Mouse (Mus musculus): ENCODE results near the gene Fgf18. TPM values are rescaled to one million over a fixed set of nuclear protein-coding genes. Genes with fewer than 3 reads are reported as not detected.
A peak's percentile ranks its signal among the peaks of the same experiment; 100 is the strongest.

The Fgf18 gene
- polyA plus RNA-seq, 1 experiment from 2014 or later, result 0.23 TPM

- ATAC-seq (ENCODE audit: insufficient read depth), result no peak
- H3K27me3 ChIP-seq, result peaks cover 51% of the 10 kb centered on the region
- H3K9ac ChIP-seq, result no peak overlapping the region
- no peaks in the 10 kb centered on the region for H3K9me3 ChIP-seq (replicated peaks)
- H3K36me3 ChIP-seq (replicated peaks), result peaks cover 43% of the 10 kb centered on the region
- no peak overlapping the region for H3K4me3 ChIP-seq (replicated peaks)
- peaks cover 19% of the 10 kb centered on the region for H3K4me1 ChIP-seq (replicated peaks)
- H3K27ac ChIP-seq (replicated peaks), result no peak overlapping the region
- no peak overlapping the region for H3K4me2 ChIP-seq
Measured at GRCm38 (mm10) chr11:33149453-33149852, 2.3 kb upstream of the Fgf18 start.

GRCm38 (mm10) chr11:33149088-33149436 lies 1.9 kb upstream of the Fgf18 start:
- Histone ChIP-seq H3K9ac (no peak overlapping the region), H3K4me2 (no peak overlapping the region), H3K36me3 (replicated peaks) (peaks cover 39% of the 10 kb centered on the region), H3K27ac (replicated peaks) (no peak overlapping the region), H3K27me3 (peaks cover 55% of the 10 kb centered on the region), H3K4me1 (replicated peaks) (peaks cover 19% of the 10 kb centered on the region), H3K9me3 (replicated peaks) (no peaks in the 10 kb centered on the region), H3K4me3 (replicated peaks) (no peak overlapping the region)
- WGBS (ENCODE audit: insufficient replicate concordance), result 17% methylated on average over 3 of the region's 3 CpGs
- no peak for ATAC-seq (ENCODE audit: insufficient read depth)

GRCm38 (mm10) chr11:33148338-33149087 lies 1.3 kb upstream of the Fgf18 start:
- WGBS (ENCODE audit: insufficient replicate concordance), result 4% methylated on average over 23 of the region's 23 CpGs
- peaks cover 19% of the 10 kb centered on the region for H3K4me1 ChIP-seq (replicated peaks)
- H3K27me3 ChIP-seq, result peaks cover 60% of the 10 kb centered on the region
- peak overlapping the region; percentile 67 for H3K4me2 ChIP-seq
- no peak overlapping the region for H3K27ac ChIP-seq (replicated peaks)
- peak; percentile 64 for ATAC-seq (ENCODE audit: insufficient read depth)
- peaks cover 34% of the 10 kb centered on the region for H3K36me3 ChIP-seq (replicated peaks)
- H3K9ac ChIP-seq, result no peak overlapping the region
- peak overlapping the region; percentile 47 for H3K4me3 ChIP-seq (replicated peaks)
- H3K9me3 ChIP-seq (replicated peaks), result no peaks in the 10 kb centered on the region

GRCm38 (mm10) chr11:33147572-33148337 lies 555 bp upstream of the Fgf18 start:
- Histone ChIP-seq H3K9me3 (replicated peaks) (no peaks in the 10 kb centered on the region), H3K4me2 (peak overlapping the region; percentile 67), H3K4me1 (replicated peaks) (peaks cover 19% of the 10 kb centered on the region), H3K4me3 (replicated peaks) (peak overlapping the region; percentile 47), H3K9ac (no peak overlapping the region), H3K27me3 (peaks cover 68% of the 10 kb centered on the region), H3K36me3 (replicated peaks) (peaks cover 28% of the 10 kb centered on the region), H3K27ac (replicated peaks) (no peak overlapping the region)
- WGBS (ENCODE audit: insufficient replicate concordance), result under 1% methylated on average over 85 of the region's 85 CpGs
- peak; percentile 47 for ATAC-seq (ENCODE audit: insufficient read depth)

GRCm38 (mm10) chr11:33146651-33147131 lies 509 bp downstream of the Fgf18 start:
- peak overlapping the region; percentile 67 for H3K4me2 ChIP-seq
- H3K9me3 ChIP-seq (replicated peaks), result no peaks in the 10 kb centered on the region
- peak overlapping the region; percentile 47 for H3K4me3 ChIP-seq (replicated peaks)
- peaks cover 23% of the 10 kb centered on the region for H3K36me3 ChIP-seq (replicated peaks)
- no peak overlapping the region for H3K9ac ChIP-seq
- peaks cover 19% of the 10 kb centered on the region for H3K4me1 ChIP-seq (replicated peaks)
- peaks cover 72% of the 10 kb centered on the region for H3K27me3 ChIP-seq
- WGBS (ENCODE audit: insufficient replicate concordance), result 4% methylated on average over 30 of the region's 30 CpGs
- no peak for ATAC-seq (ENCODE audit: insufficient read depth)
- no peak overlapping the region for H3K27ac ChIP-seq (replicated peaks)

- ATAC-seq (ENCODE audit: insufficient read depth), result no peak
- Histone ChIP-seq H3K27me3 (peaks cover 72% of the 10 kb centered on the region), H3K4me1 (replicated peaks) (peaks cover 19% of the 10 kb centered on the region), H3K9ac (no peak overlapping the region), H3K4me2 (no peak overlapping the region), H3K36me3 (replicated peaks) (peaks cover 18% of the 10 kb centered on the region), H3K27ac (replicated peaks) (no peak overlapping the region), H3K4me3 (replicated peaks) (no peak overlapping the region), H3K9me3 (replicated peaks) (no peaks in the 10 kb centered on the region)
- 19% methylated on average over 9 of the region's 9 CpGs for WGBS (ENCODE audit: insufficient replicate concordance)
Measured at GRCm38 (mm10) chr11:33146143-33146497, 1.1 kb downstream of the Fgf18 start.

- no peak for ATAC-seq (ENCODE audit: insufficient read depth)
- H3K4me3 ChIP-seq (replicated peaks), result no peak overlapping the region
- peaks cover 19% of the 10 kb centered on the region for H3K4me1 ChIP-seq (replicated peaks)
- H3K27ac ChIP-seq (replicated peaks), result no peak overlapping the region
- no peak overlapping the region for H3K9ac ChIP-seq
- peaks cover 72% of the 10 kb centered on the region for H3K27me3 ChIP-seq
- WGBS (ENCODE audit: insufficient replicate concordance), result 36% methylated on average over 7 of the region's 7 CpGs
- H3K9me3 ChIP-seq (replicated peaks), result no peaks in the 10 kb centered on the region
- no peak overlapping the region for H3K4me2 ChIP-seq
- H3K36me3 ChIP-seq (replicated peaks), result peaks cover 11% of the 10 kb centered on the region
Measured at GRCm38 (mm10) chr11:33145201-33146142, 1.7 kb downstream of the Fgf18 start.

GRCm38 (mm10) chr11:33143906-33144305 lies 3.3 kb downstream of the Fgf18 start:
- Histone ChIP-seq H3K4me2 (no peak overlapping the region), H3K4me1 (replicated peaks) (peaks cover 19% of the 10 kb centered on the region), H3K9ac (no peak overlapping the region), H3K27ac (replicated peaks) (no peak overlapping the region), H3K36me3 (replicated peaks) (no peaks in the 10 kb centered on the region), H3K27me3 (peaks cover 73% of the 10 kb centered on the region), H3K4me3 (replicated peaks) (no peak overlapping the region), H3K9me3 (replicated peaks) (no peaks in the 10 kb centered on the region)
- WGBS (ENCODE audit: insufficient replicate concordance), result 26% methylated on average over 9 of the region's 9 CpGs
- no peak for ATAC-seq (ENCODE audit: insufficient read depth)

GRCm38 (mm10) chr11:33142801-33143200 lies 4.4 kb downstream of the Fgf18 start:
- H3K27ac ChIP-seq (replicated peaks), result no peak overlapping the region
- no peaks in the 10 kb centered on the region for H3K9me3 ChIP-seq (replicated peaks)
- no peak overlapping the region for H3K9ac ChIP-seq
- no peak overlapping the region for H3K4me2 ChIP-seq
- no peak for ATAC-seq (ENCODE audit: insufficient read depth)
- H3K27me3 ChIP-seq, result peaks cover 62% of the 10 kb centered on the region
- H3K36me3 ChIP-seq (replicated peaks), result no peaks in the 10 kb centered on the region
- no peak overlapping the region for H3K4me3 ChIP-seq (replicated peaks)
- WGBS (ENCODE audit: insufficient replicate concordance), result 72% methylated on average over 1 of the region's 1 CpGs
- H3K4me1 ChIP-seq (replicated peaks), result peaks cover 13% of the 10 kb centered on the region

GRCm38 (mm10) chr11:33140111-33140460 lies 7.1 kb downstream of the Fgf18 start:
- Histone ChIP-seq H3K9me3 (replicated peaks) (no peaks in the 10 kb centered on the region), H3K27me3 (peaks cover 44% of the 10 kb centered on the region), H3K4me2 (no peak overlapping the region), H3K36me3 (replicated peaks) (no peaks in the 10 kb centered on the region), H3K4me3 (replicated peaks) (no peak overlapping the region), H3K9ac (no peak overlapping the region), H3K27ac (replicated peaks) (no peak overlapping the region), H3K4me1 (replicated peaks) (no peaks in the 10 kb centered on the region)
- 67% methylated on average over 5 of the region's 5 CpGs for WGBS (ENCODE audit: insufficient replicate concordance)
- ATAC-seq (ENCODE audit: insufficient read depth), result no peak

All from liver, embryonic 15.5 days (tissue).